Mouse (Mus musculus): ENCODE results near the gene Cntn5.

GRCm38 (mm10) chr9:10667438-10667837, 237.1 kb downstream of the Cntn5 start:
- TF ChIP-seq CTCF (IDR thresholded peaks at IDR 0.05; ENCODE audit: extremely low read depth, insufficient read depth, insufficient read length, insufficient replicate concordance): no peak
- TF ChIP-seq POLR2A (IDR thresholded peaks at IDR 0.05; ENCODE audit: low read depth, low read length): no peak

All from spleen, adult 2 months (tissue).